Mouse (Mus musculus) hindbrain, embryonic 16.5 days (tissue): ENCODE measurements around the gene Rmdn2. TPM values are rescaled to one million over a fixed set of nuclear protein-coding genes. Genes with fewer than 3 reads are reported as not detected.

Experiments used
- ATAC-seq: fragments of 200-750 bp; cut with Nextera tagmentation; 2 replicates; pipeline ENCODE4 v1.8.0; 2017; ENCODE audit warnings: moderate TSS enrichment, moderate library complexity
- H3K27ac ChIP-seq: fragments of 300-500 bp; sonication (generic); 2 replicates; pipeline ENCODE4 v1.5.1; 2014; ENCODE audit warnings: low read depth, mild to moderate bottlenecking, control low read depth, low read length, moderate library complexity
- H3K27me3 ChIP-seq: fragments of 300-500 bp; sonication (generic); replicated peaks from 2 replicates; pipeline ENCODE4 v1.6.1; 2014; ENCODE audit warnings: low read length; ENCODE audit not compliant: control insufficient read depth, insufficient read depth
- H3K36me3 ChIP-seq: fragments of 300-500 bp; sonication (generic); 2 replicates; pipeline ENCODE4 v1.6.1; 2014; ENCODE audit warnings: mild to moderate bottlenecking, low read length, moderate library complexity, mixed read lengths; ENCODE audit not compliant: control insufficient read depth, insufficient read depth
- H3K4me1 ChIP-seq: fragments of 300-500 bp; sonication (generic); 2 replicates; pipeline ENCODE4 v1.6.1; 2014; ENCODE audit warnings: low read depth, low read length; ENCODE audit not compliant: control insufficient read depth, insufficient read depth
- H3K4me2 ChIP-seq: fragments of 300-500 bp; sonication (generic); 2 replicates; pipeline ENCODE4 v1.6.1; 2014; ENCODE audit warnings: mild to moderate bottlenecking, low read length, control low read depth, moderate library complexity
- H3K4me3 ChIP-seq: fragments of 300-500 bp; sonication (generic); 2 replicates; pipeline ENCODE4 v1.5.1; 2014; ENCODE audit warnings: mild to moderate bottlenecking, low read length, control low read depth, moderate library complexity
- H3K9ac ChIP-seq: fragments of 300-500 bp; sonication (generic); 2 replicates; pipeline ENCODE4 v1.6.1; 2014; ENCODE audit warnings: low read depth, mild to moderate bottlenecking, control low read depth, low read length, moderate library complexity
- H3K9me3 ChIP-seq: fragments of 300-500 bp; sonication (generic); 2 replicates; pipeline ENCODE4 v1.6.1; 2014; ENCODE audit warnings: mild to moderate bottlenecking, low read length, moderate library complexity; ENCODE audit not compliant: control insufficient read depth
- WGBS: fragments of 180-500 bp; shearing (Covaris S2); extraction: QIAGEN DNeasy Blood & Tissue Kit; methylation state at CpG from one replicate; pipeline ENCODE4 v1.1.7; 2014; 5-methylcytosine and 5-hydroxymethylcytosine counted together
- polyA plus RNA-seq: library from polyadenylated mRNA; unstranded; fragments of >200 nt; fragmentation: Nextera tagmentation; extraction: Ambion mirVana; gene quantifications from 2 replicates; pipeline ENCODE4 v1.2.1, GENCODE M21; 2015

The Rmdn2 gene
- polyA plus RNA-seq, 1 experiment from 2014 or later = 9.6 TPM

DNA sequence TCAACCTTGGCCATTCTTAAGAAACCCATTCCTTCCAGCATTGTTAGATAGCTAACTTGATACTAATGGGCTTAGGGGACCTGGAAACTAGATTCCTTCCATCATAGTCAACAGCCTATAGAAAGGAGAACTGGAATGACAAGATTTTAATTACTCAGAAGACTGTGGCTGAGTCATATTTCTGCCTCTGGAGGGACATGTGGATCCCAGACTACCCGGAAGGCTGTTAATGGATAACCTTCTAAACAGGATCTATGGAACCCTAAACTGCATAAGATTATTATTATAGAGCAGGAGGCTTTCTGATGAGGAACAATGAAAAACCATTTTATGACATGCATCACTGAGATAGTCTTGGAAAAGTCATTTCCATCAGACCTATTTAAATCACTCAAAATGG, 21.8 kb upstream of the Rmdn2 start:
- H3K4me2 ChIP-seq = no peak overlapping the region
- no peak overlapping the region for H3K27ac ChIP-seq
- H3K9me3 ChIP-seq = no peaks in the 10 kb centered on the region
- no peaks in the 10 kb centered on the region for H3K27me3 ChIP-seq
- WGBS = 94% methylated on average over 1 of the region's 1 CpGs
- H3K9ac ChIP-seq = no peak overlapping the region
- H3K4me1 ChIP-seq = no peaks in the 10 kb centered on the region
- no peak overlapping the region for H3K4me3 ChIP-seq
- no peak for ATAC-seq
- no peaks in the 10 kb centered on the region for H3K36me3 ChIP-seq

GRCm38 (mm10) chr17:79595996-79596395, 15.7 kb upstream of the Rmdn2 start:
- Histone ChIP-seq H3K9ac (no peak overlapping the region), H3K4me3 (no peak overlapping the region), H3K36me3 (no peaks in the 10 kb centered on the region), H3K4me2 (no peak overlapping the region), H3K4me1 (no peaks in the 10 kb centered on the region), H3K27me3 (no peaks in the 10 kb centered on the region), H3K27ac (no peak overlapping the region), H3K9me3 (no peaks in the 10 kb centered on the region)
- 86% methylated on average over 4 of the region's 4 CpGs for WGBS
- ATAC-seq = no peak

GRCm38 (mm10) chr17:79598151-79598550, 13.5 kb upstream of the Rmdn2 start:
- Histone ChIP-seq H3K9ac (no peak overlapping the region), H3K27me3 (no peaks in the 10 kb centered on the region), H3K27ac (no peak overlapping the region), H3K4me2 (no peak overlapping the region), H3K4me3 (no peak overlapping the region), H3K36me3 (no peaks in the 10 kb centered on the region), H3K9me3 (no peaks in the 10 kb centered on the region), H3K4me1 (no peaks in the 10 kb centered on the region)
- ATAC-seq = no peak
- WGBS = 63% methylated on average over 2 of the region's 2 CpGs

DNA sequence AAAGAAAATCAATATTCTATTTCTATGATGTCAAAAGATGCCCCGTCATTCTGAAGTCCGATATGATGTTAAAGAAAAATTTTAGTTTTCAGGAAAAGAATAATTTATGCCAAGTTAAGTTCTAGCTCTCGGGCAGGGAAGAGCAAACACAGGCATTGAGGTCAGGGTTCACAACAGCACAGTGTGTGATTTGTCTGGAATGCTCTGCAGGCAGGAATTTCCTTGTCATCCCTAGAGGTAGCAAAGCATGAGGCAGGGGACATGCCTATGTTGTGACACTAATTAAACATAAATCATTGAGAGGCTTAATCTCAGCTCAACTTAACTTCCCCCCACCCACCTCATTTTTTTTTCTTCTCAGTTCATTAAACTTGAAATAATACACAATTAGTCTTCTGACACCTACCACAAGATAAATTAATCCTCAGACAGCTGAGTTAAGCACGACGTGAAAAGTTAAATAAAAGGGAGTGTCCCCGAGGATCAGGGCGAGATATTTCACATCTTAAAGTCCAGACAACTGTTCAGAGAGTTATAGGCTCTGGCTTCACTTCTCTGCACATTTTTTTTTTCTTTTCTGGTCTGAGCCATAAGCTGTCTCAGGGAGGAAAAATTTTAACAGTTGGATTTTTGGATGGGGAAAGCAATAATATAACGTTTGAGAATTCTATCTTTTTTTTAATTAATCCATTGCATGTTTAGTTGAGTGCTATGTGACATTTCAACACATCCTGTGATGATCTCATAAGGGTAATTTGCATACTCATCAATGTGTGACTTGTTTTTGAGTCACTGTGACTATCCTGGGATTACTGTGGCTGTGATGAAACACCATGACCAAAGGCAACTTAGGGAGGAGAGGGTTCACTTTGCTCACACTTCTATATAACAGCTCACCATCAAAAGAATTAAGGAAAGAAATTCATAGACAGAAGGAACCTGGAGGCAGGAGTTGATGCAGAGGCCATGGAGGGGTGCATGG, 12.8 kb upstream of the Rmdn2 start:
- Histone ChIP-seq H3K4me2 (no peak overlapping the region), H3K4me3 (no peak overlapping the region), H3K9ac (no peak overlapping the region), H3K27me3 (no peaks in the 10 kb centered on the region), H3K27ac (no peak overlapping the region), H3K9me3 (no peaks in the 10 kb centered on the region), H3K36me3 (no peaks in the 10 kb centered on the region), H3K4me1 (no peaks in the 10 kb centered on the region)
- 35% methylated on average over 8 of the region's 8 CpGs for WGBS
- no peak for ATAC-seq

GRCm38 (mm10) chr17:79600108-79600507, 11.6 kb upstream of the Rmdn2 start:
- Histone ChIP-seq H3K4me3 (no peak overlapping the region), H3K36me3 (no peaks in the 10 kb centered on the region), H3K9ac (no peak overlapping the region), H3K9me3 (no peaks in the 10 kb centered on the region), H3K4me2 (no peak overlapping the region), H3K4me1 (no peaks in the 10 kb centered on the region), H3K27ac (no peak overlapping the region), H3K27me3 (no peaks in the 10 kb centered on the region)
- 80% methylated on average over 4 of the region's 4 CpGs for WGBS
- no peak for ATAC-seq

GRCm38 (mm10) chr17:79602381-79602780, 9.3 kb upstream of the Rmdn2 start:
- Histone ChIP-seq H3K27ac (no peak overlapping the region), H3K4me2 (no peak overlapping the region), H3K27me3 (no peaks in the 10 kb centered on the region), H3K9ac (no peak overlapping the region), H3K4me1 (no peaks in the 10 kb centered on the region), H3K36me3 (no peaks in the 10 kb centered on the region), H3K9me3 (no peaks in the 10 kb centered on the region), H3K4me3 (no peak overlapping the region)
- ATAC-seq = no peak
- 45% methylated on average over 5 of the region's 5 CpGs for WGBS

DNA sequence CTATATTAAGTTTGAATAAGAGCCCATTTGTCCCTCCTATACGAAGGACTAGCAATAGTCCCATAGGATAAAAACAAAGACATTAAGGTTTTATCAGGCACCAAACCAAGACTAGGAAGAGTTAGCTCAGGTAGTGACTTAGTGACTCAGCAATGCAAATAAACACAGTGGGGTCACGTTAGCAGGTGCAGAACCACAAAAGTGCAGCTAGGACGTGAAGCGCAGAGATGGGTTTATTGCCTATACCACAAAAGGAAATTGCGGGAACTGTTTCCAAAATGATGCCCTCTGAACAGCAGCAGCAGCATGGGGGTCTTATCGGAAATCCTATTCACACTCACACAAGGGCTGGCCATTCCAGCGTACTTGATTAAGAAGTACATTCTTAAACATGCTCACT, 8.2 kb upstream of the Rmdn2 start:
- H3K4me1 ChIP-seq = no peaks in the 10 kb centered on the region
- H3K4me2 ChIP-seq = no peak overlapping the region
- H3K4me3 ChIP-seq = no peak overlapping the region
- 75% methylated on average over 7 of the region's 7 CpGs for WGBS
- no peaks in the 10 kb centered on the region for H3K9me3 ChIP-seq
- H3K27ac ChIP-seq = no peak overlapping the region
- no peak for ATAC-seq
- no peaks in the 10 kb centered on the region for H3K36me3 ChIP-seq
- no peaks in the 10 kb centered on the region for H3K27me3 ChIP-seq
- no peak overlapping the region for H3K9ac ChIP-seq

GRCm38 (mm10) chr17:79605794-79606193, 5.9 kb upstream of the Rmdn2 start:
- H3K9me3 ChIP-seq = no peaks in the 10 kb centered on the region
- no peak for ATAC-seq
- H3K27ac ChIP-seq = no peak overlapping the region
- no peak overlapping the region for H3K4me2 ChIP-seq
- H3K4me1 ChIP-seq = no peaks in the 10 kb centered on the region
- H3K4me3 ChIP-seq = no peak overlapping the region
- H3K9ac ChIP-seq = no peak overlapping the region
- no peaks in the 10 kb centered on the region for H3K27me3 ChIP-seq
- 80% methylated on average over 2 of the region's 2 CpGs for WGBS
- H3K36me3 ChIP-seq = no peaks in the 10 kb centered on the region

- no peaks in the 10 kb centered on the region; the same call in 1 of the 2 replicates for H3K4me1 ChIP-seq
- no peak overlapping the region for H3K27ac ChIP-seq
- no peaks in the 10 kb centered on the region for H3K27me3 ChIP-seq
- ATAC-seq = no peak
- no peaks in the 10 kb centered on the region for H3K36me3 ChIP-seq
- WGBS = 94% methylated on average over 1 of the region's 1 CpGs
- H3K9me3 ChIP-seq = no peaks in the 10 kb centered on the region
- H3K4me3 ChIP-seq = no peak overlapping the region
- no peak overlapping the region for H3K4me2 ChIP-seq
- H3K9ac ChIP-seq = no peak overlapping the region
Measured at GRCm38 (mm10) chr17:79609697-79610096, 2.0 kb upstream of the Rmdn2 start.
